Mouse (Mus musculus): ENCODE measurements around the gene Gabrr2. TPM values are rescaled to one million over a fixed set of nuclear protein-coding genes. Genes with fewer than 3 reads are reported as not detected.

Gene Gabrr2
- polyA plus RNA-seq, 1 experiment from 2014 or later, result not detected

DNA sequence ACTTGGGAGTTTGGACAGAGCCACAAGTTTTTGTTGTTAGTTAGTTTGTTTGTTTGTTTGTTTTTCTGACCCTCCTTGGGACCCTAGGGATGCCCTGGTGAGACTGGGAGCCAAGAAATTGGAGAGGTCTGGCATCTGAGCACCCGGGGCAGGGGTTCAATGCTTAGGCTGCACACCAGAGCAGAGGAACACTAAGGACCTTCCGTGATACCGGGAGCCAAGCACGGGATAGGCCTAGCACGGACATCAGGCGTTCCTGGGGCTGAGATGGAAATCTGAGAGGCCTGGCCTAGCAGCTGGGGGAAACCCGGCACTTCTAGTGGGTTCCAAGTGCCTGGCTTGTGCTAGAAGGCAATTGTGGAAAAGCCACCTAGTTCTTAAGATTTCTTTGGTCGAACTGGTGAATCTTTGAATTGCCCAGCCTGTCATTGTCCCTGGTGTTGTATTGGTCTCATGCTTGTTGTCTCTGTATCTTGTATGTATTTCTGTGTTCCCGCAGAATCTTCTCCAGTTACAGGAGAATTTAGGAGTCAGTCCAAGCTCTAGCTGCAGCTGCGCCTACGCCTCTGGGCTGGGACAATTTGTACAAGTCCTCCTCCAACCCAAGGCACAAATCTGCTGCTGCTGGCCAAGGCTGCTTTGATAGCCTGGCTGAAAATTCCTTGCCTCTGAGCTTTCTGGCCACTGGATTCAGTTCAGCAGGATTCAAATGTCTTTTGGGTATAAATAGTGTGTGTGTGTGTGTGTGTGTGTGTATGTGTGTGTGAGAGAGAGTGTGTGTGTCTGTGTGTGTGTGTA lies 4.7 kb upstream of the Gabrr2 start:
- H3K27ac ChIP-seq, result no peak overlapping the region
- 98% methylated on average over 10 of the region's 11 CpGs for WGBS (ENCODE audit: missing documents)
- H3K36me3 ChIP-seq (ENCODE audit: inconsistent target), result no peaks in the 10 kb centered on the region
- no peaks in the 10 kb centered on the region for H3K79me2 ChIP-seq (ENCODE audit: inconsistent target)
- H3K4me3 ChIP-seq (ENCODE audit: inconsistent target), result no peak overlapping the region

DNA sequence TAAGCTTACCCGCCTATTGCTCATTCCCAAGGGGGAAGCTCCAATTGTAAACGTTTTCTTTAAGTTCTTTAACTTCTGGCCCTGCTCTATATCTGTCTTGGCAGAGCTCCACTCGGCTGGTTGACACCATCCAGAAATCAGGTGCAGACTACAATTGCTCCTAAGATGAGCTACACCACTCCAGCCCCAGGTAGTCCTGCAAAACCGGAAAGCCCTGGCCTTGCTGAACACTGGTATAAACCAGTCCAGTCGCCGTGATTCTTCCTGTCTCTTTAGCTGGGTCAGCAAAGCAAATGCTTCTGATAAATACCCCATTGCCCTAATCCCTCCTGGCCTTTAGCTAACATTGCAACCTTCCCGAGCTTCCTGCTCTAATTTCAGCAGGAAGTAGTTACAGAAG lies 1.6 kb upstream of the Gabrr2 start:
- 78% methylated on average over 4 of the region's 7 CpGs for WGBS (ENCODE audit: missing documents)
- Histone ChIP-seq H3K79me2 (ENCODE audit: inconsistent target) (no peaks in the 10 kb centered on the region), H3K27ac (no peak overlapping the region), H3K36me3 (ENCODE audit: inconsistent target) (no peaks in the 10 kb centered on the region), H3K4me3 (ENCODE audit: inconsistent target) (no peak overlapping the region)

DNA sequence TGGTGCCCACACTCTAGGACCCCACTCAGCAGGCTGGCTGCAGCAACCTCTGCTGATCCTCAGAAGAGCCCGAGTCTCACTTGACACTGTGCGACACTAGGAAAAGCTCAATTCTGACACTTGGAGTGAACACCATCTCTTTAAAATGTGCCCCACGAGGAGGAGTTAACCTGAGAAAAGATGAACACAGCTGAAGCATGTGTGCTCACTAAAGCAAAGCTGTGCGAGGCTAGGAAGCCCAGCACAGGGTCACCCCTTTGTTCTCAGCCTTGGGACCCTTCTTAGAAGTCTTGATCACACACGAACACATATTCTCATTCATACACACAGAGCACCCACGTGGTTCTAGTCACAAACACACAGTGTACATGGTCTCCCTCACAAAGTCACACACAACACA lies 2.2 kb downstream of the Gabrr2 start:
- H3K27ac ChIP-seq, result no peak overlapping the region
- H3K36me3 ChIP-seq (ENCODE audit: inconsistent target), result no peaks in the 10 kb centered on the region
- H3K4me3 ChIP-seq (ENCODE audit: inconsistent target), result no peak overlapping the region
- H3K79me2 ChIP-seq (ENCODE audit: inconsistent target), result no peaks in the 10 kb centered on the region
- WGBS (ENCODE audit: missing documents), result 90% methylated on average over 6 of the region's 6 CpGs

DNA sequence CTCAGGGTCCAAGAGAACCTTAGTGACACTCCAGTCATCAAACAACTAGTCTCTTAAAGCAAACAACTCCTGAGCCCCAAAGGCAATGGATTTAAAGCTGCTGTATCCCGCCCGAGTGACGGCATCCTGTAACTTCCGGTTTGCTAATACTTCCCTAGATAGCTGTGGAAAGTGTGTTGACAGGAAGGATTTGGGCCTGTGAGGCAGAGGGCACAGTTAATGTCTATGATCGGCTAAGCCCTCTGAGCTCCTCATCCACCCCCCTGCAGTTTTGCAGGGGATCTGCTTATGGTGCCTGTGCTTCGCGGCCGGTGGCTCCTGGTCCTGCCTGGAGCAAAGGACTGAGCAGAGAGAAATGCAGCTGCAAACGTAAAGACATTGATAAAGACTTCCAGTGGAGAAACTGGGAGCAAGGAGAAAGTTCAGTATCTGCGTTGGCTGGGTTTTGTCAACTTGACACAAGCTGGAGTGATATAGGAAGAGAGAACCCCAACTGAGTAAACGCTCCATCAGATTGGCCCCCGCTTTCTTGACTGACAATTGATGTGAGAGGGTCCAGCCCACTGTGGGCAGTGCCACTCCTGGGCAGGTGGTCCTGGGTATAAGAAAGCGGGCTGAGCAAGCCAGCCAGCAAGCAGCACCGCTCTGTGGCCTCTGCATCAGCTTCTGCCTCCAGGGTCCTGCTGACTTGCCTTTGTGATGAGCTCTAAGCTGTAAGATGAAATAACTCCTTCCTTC lies 3.6 kb downstream of the Gabrr2 start:
- 75% methylated on average over 14 of the region's 14 CpGs for WGBS (ENCODE audit: missing documents)

DNA sequence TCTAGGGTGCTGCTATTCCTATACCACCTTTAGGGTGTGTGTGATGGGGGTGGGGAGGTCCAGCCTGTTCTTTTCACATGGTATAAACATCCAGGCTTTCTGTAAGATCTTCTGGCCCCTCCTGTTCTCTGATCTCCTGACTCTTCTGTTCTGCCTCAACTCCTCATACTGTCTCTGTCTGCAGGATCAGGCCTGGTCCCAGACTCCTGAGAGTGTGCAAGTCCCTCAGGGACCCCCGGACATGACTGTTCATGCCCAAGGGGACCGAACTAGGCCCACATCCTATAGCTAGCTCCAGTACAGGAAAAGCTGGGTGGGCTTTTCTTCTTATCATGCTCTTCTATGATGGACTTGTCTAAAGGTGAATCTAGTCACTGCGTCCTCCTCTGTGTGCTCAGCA lies 4.5 kb downstream of the Gabrr2 start:
- Histone ChIP-seq H3K27ac (no peak overlapping the region), H3K36me3 (ENCODE audit: inconsistent target) (no peaks in the 10 kb centered on the region), H3K79me2 (ENCODE audit: inconsistent target) (no peaks in the 10 kb centered on the region), H3K4me3 (ENCODE audit: inconsistent target) (no peak overlapping the region)
- 97% methylated on average over 3 of the region's 3 CpGs for WGBS (ENCODE audit: missing documents)

More for the DNA sequence above, 3.6 kb downstream of the Gabrr2 start:
- Histone ChIP-seq H3K79me2 (ENCODE audit: inconsistent target) (no peaks in the 10 kb centered on the region), H3K27ac (no peak overlapping the region), H3K4me3 (ENCODE audit: inconsistent target) (no peak overlapping the region), H3K36me3 (ENCODE audit: inconsistent target) (no peaks in the 10 kb centered on the region)

DNA sequence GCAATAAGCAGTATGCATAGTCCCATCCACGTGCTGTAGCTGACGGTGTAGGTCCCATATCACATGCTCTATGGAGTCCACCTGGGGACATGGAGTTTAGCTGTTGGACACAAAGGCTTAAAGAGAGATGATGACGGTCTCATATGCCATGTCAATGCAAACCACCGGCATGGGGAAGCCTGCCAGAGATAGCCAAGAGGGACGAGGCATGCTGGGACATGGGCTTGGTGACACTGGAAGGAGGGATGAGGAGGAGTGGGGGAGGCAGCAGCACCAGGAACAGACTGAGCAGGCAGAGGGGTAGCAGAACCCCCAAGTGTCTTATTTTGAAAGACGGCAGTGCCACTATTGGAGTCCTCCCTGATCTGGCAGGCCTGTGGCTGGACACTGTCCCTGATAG lies 5.0 kb downstream of the Gabrr2 start:
- Histone ChIP-seq H3K36me3 (ENCODE audit: inconsistent target) (no peaks in the 10 kb centered on the region), H3K4me3 (ENCODE audit: inconsistent target) (no peak overlapping the region), H3K27ac (no peak overlapping the region), H3K79me2 (ENCODE audit: inconsistent target) (no peaks in the 10 kb centered on the region)
- WGBS (ENCODE audit: missing documents), result 89% methylated on average over 6 of the region's 6 CpGs

DNA sequence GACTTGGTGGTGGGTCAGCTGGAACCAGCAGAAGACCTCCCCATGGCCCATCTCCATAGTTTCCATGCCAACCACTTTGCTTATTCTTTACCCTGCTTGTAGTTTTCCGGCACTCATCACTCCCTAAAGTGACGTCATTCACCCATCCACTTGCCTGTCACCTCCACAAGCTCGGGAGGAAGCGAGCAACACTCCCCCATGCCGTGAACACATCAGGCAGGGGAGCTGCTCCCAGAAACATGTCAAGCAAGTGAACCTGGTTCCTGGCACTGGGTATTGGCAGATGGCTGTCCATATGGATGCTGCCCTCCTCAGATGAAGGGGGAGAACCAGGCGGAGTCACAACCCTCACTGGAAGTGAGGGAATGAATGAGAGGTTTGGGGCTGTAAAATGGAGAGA lies 6.1 kb downstream of the Gabrr2 start:
- no peaks in the 10 kb centered on the region for H3K36me3 ChIP-seq (ENCODE audit: inconsistent target)
- H3K4me3 ChIP-seq (ENCODE audit: inconsistent target), result no peak overlapping the region
- 88% methylated on average over 6 of the region's 6 CpGs for WGBS (ENCODE audit: missing documents)
- no peak overlapping the region for H3K27ac ChIP-seq
- H3K79me2 ChIP-seq (ENCODE audit: inconsistent target), result no peaks in the 10 kb centered on the region

DNA sequence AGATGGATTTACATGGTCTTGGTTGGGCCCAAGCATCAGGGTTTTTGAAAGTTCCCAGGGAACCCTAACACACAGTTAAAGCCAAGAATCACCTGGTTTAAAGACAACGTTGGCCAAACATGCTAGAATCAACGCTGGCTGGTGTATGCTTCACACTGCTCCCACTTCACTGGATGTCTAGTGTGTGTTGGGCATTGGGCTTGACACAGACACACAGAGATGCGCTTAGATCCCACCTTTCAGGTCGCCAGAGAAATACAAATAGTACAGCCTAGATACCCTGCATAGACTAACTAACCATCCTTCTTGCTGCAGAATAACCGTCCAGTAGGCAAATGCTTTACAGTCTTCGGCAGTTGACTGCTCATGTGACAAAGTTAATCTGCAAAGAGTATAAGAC lies 7.5 kb downstream of the Gabrr2 start:
- WGBS (ENCODE audit: missing documents), result 92% methylated on average over 6 of the region's 6 CpGs
- H3K27ac ChIP-seq, result no peak overlapping the region
- H3K36me3 ChIP-seq (ENCODE audit: inconsistent target), result no peaks in the 10 kb centered on the region

DNA sequence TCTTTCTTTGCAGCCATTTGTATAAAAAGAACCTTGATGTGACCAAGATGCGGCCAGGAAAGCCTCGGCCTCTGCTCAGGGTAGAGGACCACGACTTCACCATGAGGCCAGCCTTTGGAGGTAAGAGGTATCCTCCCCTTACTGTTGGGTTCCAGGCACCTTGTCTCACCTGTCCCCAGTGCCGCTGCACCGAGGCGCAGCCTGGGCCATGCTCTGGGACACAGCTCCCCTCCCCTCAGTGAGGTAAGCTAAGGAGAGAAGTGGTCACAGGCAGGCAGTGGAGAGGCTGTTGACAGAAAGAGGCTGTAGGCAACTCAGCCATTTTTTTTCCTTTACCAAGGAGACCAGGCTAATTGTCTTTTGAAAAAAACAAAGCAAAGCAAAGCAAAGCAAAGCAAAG lies 8.5 kb downstream of the Gabrr2 start:
- H3K36me3 ChIP-seq (ENCODE audit: inconsistent target), result no peaks in the 10 kb centered on the region
- no peak overlapping the region for H3K4me3 ChIP-seq (ENCODE audit: inconsistent target)
- no peaks in the 10 kb centered on the region for H3K79me2 ChIP-seq (ENCODE audit: inconsistent target)
- 92% methylated on average over 6 of the region's 6 CpGs for WGBS (ENCODE audit: missing documents)
- H3K27ac ChIP-seq, result no peak overlapping the region

More for the DNA sequence above, 7.5 kb downstream of the Gabrr2 start:
- H3K4me3 ChIP-seq (ENCODE audit: inconsistent target), result no peak overlapping the region
- no peaks in the 10 kb centered on the region for H3K79me2 ChIP-seq (ENCODE audit: inconsistent target)

DNA sequence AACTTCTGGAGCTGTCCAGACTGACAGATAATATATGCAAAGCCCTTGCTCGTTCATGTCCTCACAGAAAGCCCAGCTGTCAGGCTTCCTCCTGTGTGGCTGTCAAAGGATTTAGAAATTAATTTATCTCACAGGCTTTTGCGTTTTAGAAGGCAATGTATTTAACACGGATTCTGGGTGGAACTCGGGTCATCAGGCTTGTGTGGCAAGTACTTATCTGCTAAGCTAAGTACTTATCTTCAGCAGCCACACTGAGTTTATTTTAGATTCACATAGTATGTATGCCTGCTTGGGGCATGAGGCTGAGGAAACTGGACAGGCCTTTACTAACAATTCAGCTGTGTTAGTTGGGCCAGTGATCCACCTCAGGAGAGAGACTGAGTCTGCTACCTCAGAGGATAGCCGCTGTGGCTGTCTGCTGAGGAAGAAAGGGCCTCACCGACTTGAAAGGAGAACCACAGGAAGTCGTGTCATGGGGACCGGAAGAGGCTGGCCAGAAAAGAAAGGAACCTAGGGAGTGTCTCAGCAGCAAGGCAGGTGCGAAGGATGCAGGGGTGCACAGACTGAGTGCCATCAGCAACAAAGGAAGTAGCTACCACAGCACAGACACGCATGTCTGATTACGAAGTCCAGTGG lies 9.8 kb downstream of the Gabrr2 start:
- Histone ChIP-seq H3K4me3 (ENCODE audit: inconsistent target) (no peak overlapping the region), H3K79me2 (ENCODE audit: inconsistent target) (no peaks in the 10 kb centered on the region), H3K27ac (no peak overlapping the region), H3K36me3 (ENCODE audit: inconsistent target) (no peaks in the 10 kb centered on the region)
- 32% methylated on average over 11 of the region's 11 CpGs for WGBS (ENCODE audit: missing documents)

DNA sequence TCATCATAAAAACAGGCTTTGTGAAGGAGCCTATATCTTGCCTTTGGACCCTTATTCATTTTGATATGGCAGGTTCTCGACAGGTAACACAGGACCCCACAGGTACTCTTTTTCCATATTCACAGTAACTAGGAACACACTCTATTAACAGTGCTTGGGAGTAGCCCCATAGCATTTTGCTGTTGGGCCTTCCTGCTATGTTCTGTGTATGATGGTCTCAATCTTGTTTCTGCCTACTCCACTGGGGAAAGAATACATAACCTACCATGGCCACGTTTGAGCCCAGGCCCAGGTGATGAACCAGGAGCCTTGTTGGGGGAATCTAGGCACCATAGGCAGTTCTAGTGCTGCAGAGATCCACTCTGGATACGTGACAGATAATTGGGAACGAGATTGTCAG lies 11.6 kb downstream of the Gabrr2 start:
- Histone ChIP-seq H3K36me3 (ENCODE audit: inconsistent target) (no peaks in the 10 kb centered on the region), H3K27ac (no peak overlapping the region), H3K4me3 (ENCODE audit: inconsistent target) (no peak overlapping the region), H3K79me2 (ENCODE audit: inconsistent target) (no peaks in the 10 kb centered on the region)
- WGBS (ENCODE audit: missing documents), result 91% methylated on average over 4 of the region's 4 CpGs

DNA sequence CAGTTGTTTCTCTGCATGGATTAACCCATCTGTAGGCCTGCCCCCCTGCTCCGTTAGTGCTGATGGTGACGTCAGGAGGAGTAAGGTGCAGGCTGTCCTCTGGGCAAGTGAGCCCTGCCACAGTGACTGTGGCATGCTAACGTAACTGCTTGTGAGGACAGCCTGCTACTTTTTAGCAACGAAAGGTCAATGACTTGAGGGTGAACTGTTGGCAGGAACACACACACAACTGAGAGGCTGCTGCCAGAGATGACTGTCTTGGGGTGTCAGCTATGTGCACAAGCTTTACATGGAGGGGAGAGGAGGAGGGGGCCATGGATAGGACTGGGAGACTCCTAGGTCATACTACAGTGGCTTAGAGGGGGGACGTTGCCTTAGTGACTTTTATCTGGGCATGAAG lies 12.1 kb downstream of the Gabrr2 start:
- Histone ChIP-seq H3K36me3 (ENCODE audit: inconsistent target) (no peaks in the 10 kb centered on the region), H3K4me3 (ENCODE audit: inconsistent target) (no peak overlapping the region), H3K27ac (no peak overlapping the region), H3K79me2 (ENCODE audit: inconsistent target) (no peaks in the 10 kb centered on the region)
- 95% methylated on average over 5 of the region's 5 CpGs for WGBS (ENCODE audit: missing documents)

DNA sequence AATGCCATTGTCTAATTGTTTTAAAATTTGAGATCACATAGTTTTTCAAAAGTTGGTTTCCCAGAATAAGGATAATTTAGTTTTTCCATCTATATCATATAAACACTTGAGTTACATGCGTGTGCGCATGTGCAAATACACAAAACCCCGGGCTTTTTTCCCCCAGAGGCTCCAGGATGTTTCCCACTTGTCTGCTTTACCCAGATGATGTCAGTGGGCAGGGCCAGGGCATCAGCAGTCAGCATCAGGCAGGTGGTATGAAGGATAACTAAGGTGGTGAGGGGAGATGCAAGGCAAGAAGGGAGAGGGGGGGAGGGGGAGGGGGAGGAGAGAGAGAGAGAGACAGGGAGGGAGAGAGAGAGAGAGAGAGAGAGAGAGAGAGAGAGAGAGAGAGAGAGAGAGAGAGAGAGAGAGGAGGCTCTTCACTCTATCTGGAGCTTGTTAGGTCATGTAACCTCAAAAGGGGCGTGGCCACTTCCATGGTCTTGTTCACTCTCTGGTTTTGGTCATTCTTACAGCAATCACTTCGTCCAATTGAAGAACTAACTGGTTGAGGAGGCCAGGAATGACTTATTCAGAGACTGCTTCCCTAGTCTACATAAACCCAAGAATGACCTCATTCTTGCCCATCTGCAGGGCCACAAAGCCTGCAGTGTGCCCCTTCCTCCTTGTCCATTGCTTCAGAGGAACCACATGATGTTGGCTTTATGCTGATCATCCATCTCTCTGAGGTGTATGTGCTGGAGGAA lies 13.2 kb downstream of the Gabrr2 start:
- H3K79me2 ChIP-seq (ENCODE audit: inconsistent target), result no peaks in the 10 kb centered on the region
- H3K4me3 ChIP-seq (ENCODE audit: inconsistent target), result no peak overlapping the region
- WGBS (ENCODE audit: missing documents), result 69% methylated on average over 5 of the region's 5 CpGs
- no peak overlapping the region for H3K27ac ChIP-seq
- no peaks in the 10 kb centered on the region for H3K36me3 ChIP-seq (ENCODE audit: inconsistent target)

DNA sequence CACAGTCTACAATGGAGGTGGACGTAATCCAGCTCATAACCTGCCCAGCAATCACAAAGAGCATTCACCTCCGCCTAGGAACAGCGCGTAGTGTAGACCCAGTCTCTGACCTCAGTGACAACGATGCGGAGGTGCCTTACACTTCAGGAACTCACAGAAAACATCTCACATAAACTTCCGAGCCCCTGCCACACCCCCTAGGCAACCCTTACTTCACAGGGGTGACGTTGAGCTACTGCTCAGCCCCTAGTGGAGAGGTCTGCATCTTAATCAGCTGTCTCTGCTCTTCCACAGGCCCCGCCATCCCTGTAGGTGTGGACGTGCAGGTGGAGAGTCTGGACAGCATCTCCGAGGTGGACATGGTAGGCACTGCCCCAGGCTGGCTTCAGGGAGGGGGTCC lies 14.4 kb downstream of the Gabrr2 start:
- 93% methylated on average over 9 of the region's 11 CpGs for WGBS (ENCODE audit: missing documents)
- Histone ChIP-seq H3K27ac (no peak overlapping the region), H3K79me2 (ENCODE audit: inconsistent target) (no peaks in the 10 kb centered on the region), H3K4me3 (ENCODE audit: inconsistent target) (no peak overlapping the region), H3K36me3 (ENCODE audit: inconsistent target) (no peaks in the 10 kb centered on the region)
